ENCODE assay signal across 8 mouse cellular contexts in genomic region chr9:42109837-42110451, GRCm38 (mm10). TPM values are rescaled to one million over a fixed set of nuclear protein-coding genes. Genes with fewer than 3 reads are reported as not detected.
DNase-seq lines count a peak whose midpoint lies in the region; ATAC-seq and TF ChIP-seq lines count a peak whose summit lies in the region.

No protein-coding gene starts in this region.

- H3K4me3 ChIP-seq in heart, adult 2 months: no peak overlapping the region
- H3K4me3 ChIP-seq in kidney, embryonic 14.5 days (ENCODE audit: low read length): no peak overlapping the region
- H3K4me3 ChIP-seq in neural tube, embryonic 14.5 days (ENCODE audit: low read depth, low read length): no peak overlapping the region

- H3K9ac ChIP-seq in heart, adult 2 months (ENCODE audit: low read depth, low read length): no peak overlapping the region
- H3K9ac ChIP-seq in kidney, embryonic 14.5 days (ENCODE audit: low read depth, low read length): no peak overlapping the region
- no peak overlapping the region for H3K9ac ChIP-seq in neural tube, embryonic 14.5 days (replicated peaks; ENCODE audit: low read depth, low read length)

- TF ChIP-seq CTCF in heart, adult 2 months (IDR thresholded peaks at IDR 0.05): no peak

- no peak for TF ChIP-seq EP300 in heart, adult 2 months (IDR thresholded peaks at IDR 0.05; ENCODE audit: insufficient read depth, low read depth, low read length)

- ATAC-seq in kidney, embryonic 14.5 days (ENCODE audit: low FRiP score, low TSS enrichment): peak; percentile 82
- peak; percentile 68; the same call in 1 of the 2 replicates for ATAC-seq in neural tube, embryonic 14.5 days (ENCODE audit: low read depth)

- peak overlapping the region; percentile 21 for H3K4me2 ChIP-seq in kidney, embryonic 14.5 days (replicated peaks; ENCODE audit: low read depth, low read length)
- H3K4me2 ChIP-seq in neural tube, embryonic 14.5 days (ENCODE audit: low read depth, low read length): no peak overlapping the region

- DNase-seq in layer of hippocampus, adult 9-11 months: peak; percentile 67
- no peak for DNase-seq in layer of hippocampus, postnatal 14 days (ENCODE audit: low spot score in 2 of 2)
- DNase-seq in adrenal gland, adult 18-20 months (ENCODE audit: low spot score in 2 of 2): peak; percentile 68 to 75
- DNase-seq in heart, adult 2 months: peak; percentile 39 to 54
- DNase-seq in frontal cortex, postnatal 10 days (ENCODE audit: low spot score in 2 of 2): no peak
- DNase-seq in right cerebral cortex, postnatal 10 days (ENCODE audit: low spot score in 2 of 2): no peak

- H3K9me3 ChIP-seq in kidney, embryonic 14.5 days (ENCODE audit: control insufficient read depth, low read length): no peaks in the 10 kb centered on the region
- no peaks in the 10 kb centered on the region for H3K9me3 ChIP-seq in neural tube, embryonic 14.5 days (ENCODE audit: control insufficient read depth, low read length)

- no peak for TF ChIP-seq POLR2A in heart, adult 2 months (IDR thresholded peaks at IDR 0.05; ENCODE audit: insufficient read depth, low read depth, low read length)

- 42% methylated on average over 9 of the region's 9 CpGs for WGBS in heart, adult 2 months
- 11% methylated on average over 9 of the region's 9 CpGs for WGBS in kidney, embryonic 14.5 days
- 33% methylated on average over 9 of the region's 9 CpGs for WGBS in neural tube, embryonic 14.5 days

- H3K27me3 ChIP-seq in heart, adult 2 months (ENCODE audit: control insufficient read depth, insufficient read depth, low read length): no peaks in the 10 kb centered on the region
- H3K27me3 ChIP-seq in kidney, embryonic 14.5 days (ENCODE audit: control insufficient read depth, insufficient read depth, low read length): no peaks in the 10 kb centered on the region
- H3K27me3 ChIP-seq in neural tube, embryonic 14.5 days (ENCODE audit: control insufficient read depth, insufficient read depth, low read length): no peaks in the 10 kb centered on the region

- peak overlapping the region; percentile 39 for H3K27ac ChIP-seq in heart, adult 2 months
- H3K27ac ChIP-seq in kidney, embryonic 14.5 days (ENCODE audit: low read depth, low read length): peak overlapping the region; percentile 74
- H3K27ac ChIP-seq in neural tube, embryonic 14.5 days (ENCODE audit: low read depth, low read length): peak overlapping the region; percentile 69; the same call in 1 of the 2 replicates

- no peaks in the 10 kb centered on the region; the same call in 1 of the 2 replicates for H3K4me1 ChIP-seq in heart, adult 2 months (ENCODE audit: control insufficient read depth, insufficient read depth, low read length)
- peaks cover 33% of the 10 kb centered on the region for H3K4me1 ChIP-seq in kidney, embryonic 14.5 days (ENCODE audit: control insufficient read depth, insufficient read depth, low read length)
- H3K4me1 ChIP-seq in neural tube, embryonic 14.5 days (ENCODE audit: control insufficient read depth, insufficient read depth, low read length): peaks cover 11% of the 10 kb centered on the region

- no peaks in the 10 kb centered on the region for H3K36me3 ChIP-seq in heart, adult 2 months (ENCODE audit: control insufficient read depth, insufficient read depth, low read length)
- no peaks in the 10 kb centered on the region for H3K36me3 ChIP-seq in kidney, embryonic 14.5 days (ENCODE audit: control insufficient read depth, insufficient read depth, low read length)
- H3K36me3 ChIP-seq in neural tube, embryonic 14.5 days (ENCODE audit: control insufficient read depth, insufficient read depth, low read length): no peaks in the 10 kb centered on the region

- intact Hi-C loops in heart, adult 2 months (cut with DNase I): no loop called here

- no peaks in the 10 kb centered on the region for H3K79me2 ChIP-seq in heart, adult 2 months (replicated peaks; ENCODE audit: control insufficient read depth, insufficient read depth, low read length)

RNA-seq across cellular contexts. Expression of gene Sorl1, which starts 14.2 kb away (rescaled TPM):
- total RNA-seq in layer of hippocampus, postnatal 14 days (2021): 100 to 1,000 TPM; 135 to 139 TPM
- 10 to 100 TPM; 23.5 to 38.2 TPM for total RNA-seq in adrenal gland, adult 18-20 months (2021)
- 10 to 100 TPM; 14.1 to 16.0 TPM for total RNA-seq in heart, adult 2 months (2021)
- polyA plus RNA-seq in heart, adult 2 months (2012; rRNA removed): 12.3 and 13.4 TPM in 2 replicates
- 9.1 and 11.5 TPM in 2 replicates for polyA plus RNA-seq in kidney, embryonic 14.5 days (2014; fragmentation: Nextera tagmentation; extraction: Ambion mirVana)
- 20.4 and 22.2 TPM in 2 replicates for polyA plus RNA-seq in neural tube, embryonic 14.5 days (2014; fragmentation: Nextera tagmentation; extraction: Ambion mirVana)

Comparison
In these comparisons a context has a peak if more than half of its experiments do, and no peak if none do; other contexts are left out.
1. DNase-seq: peak in layer of hippocampus, adult 9-11 months (single experiment), adrenal gland, adult 18-20 months (2 of 2) and heart, adult 2 months (2 of 2); none in layer of hippocampus, postnatal 14 days (0 of 2), frontal cortex, postnatal 10 days (0 of 2) and right cerebral cortex, postnatal 10 days (0 of 2).
2. Peak in every context shown above with its lines, with median percentiles within 50 percentile points of each other: H3K27ac ChIP-seq.